Mouse (Mus musculus): ENCODE data around the gene Med26.

DNA sequence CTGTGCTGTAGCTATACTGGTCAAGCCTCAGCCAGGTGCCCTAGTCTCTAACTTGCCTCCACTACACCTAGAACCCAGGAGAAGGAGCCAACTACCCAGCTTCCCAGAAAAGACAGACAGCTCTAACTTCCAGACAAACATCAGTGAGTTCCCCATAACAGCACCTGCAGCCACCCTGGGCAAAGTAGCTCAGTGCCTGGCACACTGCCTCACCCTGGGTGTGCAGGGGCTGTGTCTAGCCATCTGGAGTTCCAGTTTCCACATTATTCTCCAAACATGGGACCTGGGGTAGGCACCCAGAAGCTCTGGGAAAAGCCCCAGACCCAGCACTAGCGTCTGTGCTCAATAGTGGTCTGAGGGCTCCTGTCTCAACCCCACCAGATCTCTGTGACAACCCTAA, 40.6 kb downstream of the Med26 start:
- TF ChIP-seq CTCF (IDR thresholded peaks at IDR 0.05; ENCODE audit: borderline replicate concordance, extremely low read depth, insufficient read depth, insufficient read length), result no peak
- TF ChIP-seq POLR2A (IDR thresholded peaks at IDR 0.05; ENCODE audit: borderline replicate concordance, extremely low read depth, insufficient read depth, insufficient read length, poor library complexity, severe bottlenecking), result no peak
